Mouse (Mus musculus): Measurements from ENCODE around the gene Med9. TPM values are rescaled to one million over a fixed set of nuclear protein-coding genes. Genes with fewer than 3 reads are reported as not detected.
A peak's percentile ranks its signal among the peaks of the same experiment; 100 is the strongest.

The Med9 gene
- 10 to 100 TPM; 15.6 to 16.0 TPM for total RNA-seq (2021)
- long read RNA-seq, experiment 1, transcript Med9-201 (2 exons, 1,920 nt), result major isoform, 47 of 125 reads
- long read RNA-seq, experiment 1, partial matches to known transcripts, result 0 of 125 reads
- long read RNA-seq, experiment 1, other reads (novel, unspliced or antisense), result 78 of 125 reads
- long read RNA-seq, experiment 2, transcript Med9-201 (2 exons, 1,920 nt), result major isoform, 36 of 95 reads
- long read RNA-seq, experiment 2, partial matches to known transcripts, result 0 of 95 reads
- long read RNA-seq, experiment 2, other reads (novel, unspliced or antisense), result 59 of 95 reads

GRCm38 (mm10) chr11:59947752-59948400 lies at the start of gene Med9:
Gene Med9, plus strand, starts transcription at chr11:59948206.
- peak; percentile 93 for DNase-seq

DNA sequence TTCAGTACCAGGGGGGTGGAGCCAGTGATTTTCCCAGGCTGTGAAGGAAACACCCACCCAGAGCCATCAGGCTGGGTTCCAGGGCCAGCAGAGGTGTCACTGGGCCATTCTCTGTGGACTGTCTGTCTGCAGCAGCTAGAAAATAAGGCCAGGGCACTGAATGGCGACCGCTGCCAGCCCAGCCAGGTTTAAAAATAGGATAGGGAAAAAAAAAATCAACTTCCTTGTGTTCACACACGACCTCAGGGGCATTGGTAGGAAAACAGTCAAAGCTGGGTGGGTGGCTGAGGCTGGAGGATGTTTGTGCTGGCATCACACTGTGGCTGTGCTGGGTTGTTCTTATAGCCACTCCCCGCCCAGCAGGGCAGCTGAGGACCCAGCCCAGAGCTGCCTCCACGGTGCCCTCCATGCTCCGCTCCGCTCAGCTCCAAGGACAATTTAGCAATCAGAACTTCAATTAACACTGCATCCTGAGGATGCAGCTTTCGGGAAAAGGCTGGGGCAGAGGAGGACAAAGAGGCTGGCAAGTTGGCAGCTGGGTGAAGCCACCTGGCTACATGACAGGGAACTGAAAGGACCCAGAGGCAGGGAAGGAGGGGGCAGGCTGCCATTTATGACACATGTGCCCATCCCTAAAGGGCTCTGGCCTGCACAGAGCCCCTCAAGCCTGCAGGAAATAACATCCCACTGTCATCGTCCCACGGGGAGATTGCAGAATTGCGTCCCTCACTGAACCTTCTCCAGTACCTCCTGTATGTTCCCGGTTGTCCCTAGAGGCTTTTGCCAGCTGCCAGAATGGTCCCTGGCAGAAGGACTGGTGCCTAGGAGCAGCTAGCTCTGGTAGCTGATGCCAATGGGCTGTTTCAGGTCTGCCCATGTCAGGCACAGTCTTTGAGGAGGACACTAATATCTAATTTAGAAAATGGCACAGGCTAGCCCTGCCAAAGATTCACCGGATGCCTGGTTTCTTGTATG lies 48.0 kb upstream of the Med9 start:
- peak; percentile 41 for DNase-seq

DNA sequence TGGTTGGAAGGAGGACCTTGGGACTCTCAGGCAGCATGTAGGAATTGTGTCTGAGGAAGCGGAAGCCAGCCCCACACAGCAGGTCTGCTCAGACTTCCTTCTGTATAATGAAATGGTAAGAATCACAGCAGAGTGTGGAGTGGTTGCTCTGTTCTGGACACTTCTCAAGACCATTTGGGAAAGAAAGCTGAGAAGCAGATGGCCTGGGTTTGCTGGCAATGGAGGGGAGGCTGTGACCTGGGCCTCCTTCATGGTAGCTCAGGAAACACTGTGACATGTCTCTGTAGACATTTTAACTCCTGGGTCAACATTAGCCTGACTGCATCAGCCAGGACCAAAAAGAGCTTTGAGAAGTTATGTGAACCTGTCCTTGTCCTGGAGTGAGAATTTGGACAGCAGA lies 47.0 kb upstream of the Med9 start:
- DNase-seq, result no peak

DNA sequence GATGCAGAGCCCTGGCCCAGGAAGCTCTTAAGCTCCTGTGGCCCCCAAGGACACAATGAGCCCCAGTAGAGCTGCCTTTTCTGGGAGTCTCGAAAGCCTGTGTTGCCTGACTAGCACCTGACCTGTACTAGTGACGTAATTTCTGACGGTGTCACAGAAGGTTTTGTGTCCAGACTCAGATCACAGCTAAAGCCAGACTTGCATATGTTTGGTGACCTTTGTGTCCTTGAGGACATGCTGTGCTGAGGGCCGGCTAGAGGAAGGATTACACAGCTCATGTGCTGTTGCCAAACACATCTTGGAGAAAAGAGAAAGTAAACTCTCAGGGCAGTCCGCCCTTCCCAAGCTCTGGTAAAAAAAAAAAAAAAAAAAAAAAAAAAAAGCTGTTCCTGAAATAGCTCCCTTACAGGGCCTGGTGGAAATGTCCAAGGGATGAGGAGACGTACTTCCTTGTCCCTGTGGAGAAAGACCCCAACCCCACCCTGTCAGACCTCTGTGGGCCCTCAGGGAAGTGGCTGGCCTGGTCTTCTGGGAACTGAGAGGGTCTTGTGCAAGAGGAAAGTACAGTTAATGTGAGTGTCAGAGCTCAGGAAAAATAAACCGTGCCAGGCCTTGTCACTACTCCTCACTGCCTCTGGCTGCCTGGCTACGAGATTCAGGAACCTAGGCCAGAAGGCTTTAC lies 45.8 kb upstream of the Med9 start:
- DNase-seq, result peak; percentile 57

- no peak for DNase-seq
Observed at GRCm38 (mm10) chr11:59906521-59907123, 41.4 kb upstream of the Med9 start.

GRCm38 (mm10) chr11:59908446-59908845 lies 39.6 kb upstream of the Med9 start:
- no peak for DNase-seq

DNA sequence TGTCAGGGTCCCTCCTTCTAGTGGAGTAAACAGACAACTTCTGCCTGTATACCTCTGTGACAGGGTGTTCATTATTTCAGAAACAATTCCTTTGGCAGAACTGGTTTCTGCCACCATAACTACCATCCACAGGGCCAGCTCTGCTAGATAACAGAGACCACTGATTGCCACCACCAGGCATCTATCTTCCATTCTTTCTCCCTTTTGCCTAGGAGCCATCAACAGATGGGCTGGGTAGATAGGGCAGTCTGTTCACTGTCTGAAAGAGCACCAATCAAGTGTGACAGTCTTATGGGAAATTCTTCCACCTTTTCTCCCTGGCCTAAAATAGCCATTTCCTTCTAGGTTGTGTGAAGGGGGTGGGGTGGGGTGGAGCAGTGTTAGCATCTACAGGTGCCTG lies 37.4 kb upstream of the Med9 start:
- no peak for DNase-seq

GRCm38 (mm10) chr11:59911523-59911922 lies 36.5 kb upstream of the Med9 start:
- DNase-seq, result no peak

- DNase-seq, result no peak
Observed at GRCm38 (mm10) chr11:59913702-59914101, 34.3 kb upstream of the Med9 start.

DNA sequence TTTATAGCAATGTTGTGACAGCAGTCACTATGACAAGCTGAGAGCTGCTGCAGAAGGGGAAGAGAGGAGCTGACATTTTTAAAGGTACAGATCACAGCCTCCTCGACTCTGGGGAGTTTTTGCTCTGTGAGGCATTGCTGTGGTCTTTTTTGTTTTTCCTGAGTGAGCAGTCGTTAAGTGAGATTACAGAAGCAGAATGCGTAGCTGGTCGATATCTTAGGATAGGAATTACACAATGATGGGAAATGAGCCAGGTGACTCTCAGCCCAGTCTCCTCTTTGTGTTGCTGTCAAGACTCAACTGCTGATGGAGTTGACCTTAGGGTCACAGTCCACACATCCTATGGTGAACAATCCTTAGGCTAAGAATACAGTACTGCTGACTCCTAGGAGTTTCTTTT lies 30.0 kb upstream of the Med9 start:
- DNase-seq, result no peak

- no peak for DNase-seq
Observed at GRCm38 (mm10) chr11:59919401-59919800, 28.6 kb upstream of the Med9 start.

DNA sequence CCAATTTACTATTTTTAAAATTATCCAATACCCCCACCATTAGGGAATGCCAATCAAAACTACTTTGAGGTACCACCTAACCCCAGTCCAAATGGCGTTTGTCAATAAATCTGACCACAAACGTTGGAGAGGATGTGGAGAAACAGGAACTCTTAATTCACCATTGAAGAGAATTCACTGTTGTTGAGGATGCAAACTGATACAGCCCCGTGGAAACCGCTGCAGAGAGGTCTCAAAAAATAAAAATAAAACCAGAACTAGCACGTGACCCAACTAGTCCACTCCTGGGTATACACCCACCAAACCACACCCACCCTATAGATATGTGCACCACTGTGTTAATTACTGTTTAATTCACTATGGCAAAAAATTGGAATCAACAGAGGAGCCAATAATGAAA lies 27.7 kb upstream of the Med9 start:
- no peak for DNase-seq

GRCm38 (mm10) chr11:59921265-59921664 lies 26.7 kb upstream of the Med9 start:
- no peak for DNase-seq

- no peak for DNase-seq
Observed at GRCm38 (mm10) chr11:59930031-59930430, 18.0 kb upstream of the Med9 start.

GRCm38 (mm10) chr11:59932560-59933337 lies 15.3 kb upstream of the Med9 start:
- DNase-seq, result no peak

DNA sequence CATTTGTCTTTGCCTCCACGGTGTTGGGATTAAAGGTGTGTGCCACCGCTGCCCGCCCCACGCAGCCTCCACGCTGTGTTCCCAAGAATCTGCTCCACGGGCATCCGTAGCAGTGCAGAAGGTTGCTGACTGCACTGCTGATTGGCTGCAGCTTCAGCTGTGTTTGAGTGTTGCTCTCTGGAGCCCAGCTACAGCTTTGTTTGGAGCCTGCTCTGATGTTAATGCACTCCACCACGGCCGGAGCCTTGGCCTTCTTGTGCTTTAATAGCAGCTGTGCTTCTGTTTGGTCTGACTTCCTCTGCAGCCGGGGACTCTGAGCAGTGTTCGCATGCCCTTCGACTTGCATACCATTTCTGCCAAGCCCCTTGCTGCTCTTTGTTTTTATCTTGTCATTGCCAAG lies 14.1 kb upstream of the Med9 start:
- no peak for DNase-seq

DNA sequence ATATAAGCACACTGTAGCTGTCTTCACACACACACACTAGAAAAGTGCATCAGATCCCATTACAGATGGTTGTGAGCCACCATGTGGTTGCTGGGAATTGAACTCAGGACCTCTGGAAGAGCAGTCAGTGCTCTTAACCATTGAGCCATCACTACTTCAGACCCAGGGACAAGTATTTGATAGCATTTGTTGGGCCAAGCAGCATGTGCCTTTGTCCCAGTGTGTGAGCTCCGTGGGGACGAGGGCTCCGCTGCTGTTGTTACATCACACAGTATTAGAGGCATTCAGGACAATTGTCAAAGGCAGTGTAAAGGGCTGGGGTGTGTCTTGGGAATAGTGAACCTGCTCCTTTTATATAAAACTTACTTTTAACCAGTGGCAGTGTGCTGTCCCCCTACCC lies 11.0 kb upstream of the Med9 start:
- DNase-seq, result no peak

- no peak for DNase-seq
Observed at GRCm38 (mm10) chr11:59937615-59938014, 10.4 kb upstream of the Med9 start.

GRCm38 (mm10) chr11:59939821-59940220 lies 8.2 kb upstream of the Med9 start:
- DNase-seq, result no peak

DNA sequence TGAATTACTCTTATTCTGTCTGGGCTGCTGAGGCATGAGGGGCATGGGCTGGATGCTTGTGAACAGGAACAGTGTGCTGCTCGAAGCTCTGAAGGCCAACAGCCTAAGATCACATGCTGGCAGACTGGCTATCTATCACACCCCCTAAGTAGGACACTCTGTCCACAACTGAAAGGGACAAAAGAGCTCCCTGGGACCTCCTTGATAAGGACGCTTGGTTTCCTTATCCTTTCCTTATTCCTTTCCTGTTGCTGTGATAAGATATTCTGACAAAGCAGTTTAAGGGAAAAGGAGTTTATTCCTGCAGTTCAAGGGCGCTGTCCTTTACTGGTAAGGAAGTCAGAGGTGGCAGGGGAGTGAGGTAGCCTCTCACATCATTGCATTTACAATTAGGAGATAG lies 7.4 kb upstream of the Med9 start:
- no peak for DNase-seq

DNA sequence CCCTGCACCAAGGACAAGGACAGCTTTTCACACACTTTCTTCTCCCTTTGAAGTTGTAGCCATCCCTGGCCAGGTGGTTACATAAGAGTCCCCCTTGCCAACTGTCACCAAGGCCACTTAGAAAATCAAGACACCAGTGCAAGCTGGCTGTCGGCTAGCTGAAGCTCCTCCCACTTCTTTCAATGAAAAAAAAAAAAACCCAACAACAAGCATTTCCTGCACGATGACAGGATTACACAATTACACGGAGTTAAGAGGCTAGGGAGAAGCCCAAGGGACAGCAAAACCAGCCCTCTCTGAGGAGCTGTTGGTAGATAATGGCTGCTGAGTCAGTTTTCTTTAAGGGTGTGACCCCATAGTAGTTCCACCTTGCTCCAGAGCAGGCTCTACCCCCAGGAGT lies 6.6 kb upstream of the Med9 start:
- DNase-seq, result no peak
